Mouse (Mus musculus) urinary bladder, postnatal 10 days (tissue): ENCODE measurements around the gene Map3k9.

Experiments used
- DNase-seq: peaks from one replicate; pipeline ENCODE4 v3.0.0; 2022; ENCODE audit warnings: low spot score

The Map3k9 gene

GRCm38 (mm10) chr12:81783301-81783700 lies 2.3 kb upstream of the Map3k9 start:
- DNase-seq = no peak

GRCm38 (mm10) chr12:81782606-81783005 lies 1.6 kb upstream of the Map3k9 start:
- no peak for DNase-seq

- DNase-seq = no peak
These were observed 493 bp downstream of the Map3k9 start for GRCm38 (mm10) chr12:81780271-81781093.

GRCm38 (mm10) chr12:81779831-81780230 lies 1.1 kb downstream of the Map3k9 start:
- DNase-seq = no peak

GRCm38 (mm10) chr12:81776191-81776590 lies 4.8 kb downstream of the Map3k9 start:
- no peak for DNase-seq

- no peak for DNase-seq
These were observed 5.3 kb downstream of the Map3k9 start for GRCm38 (mm10) chr12:81775641-81776040.

GRCm38 (mm10) chr12:81774186-81774585 lies 6.8 kb downstream of the Map3k9 start:
- no peak for DNase-seq

- no peak for DNase-seq
These were observed 11.5 kb downstream of the Map3k9 start for GRCm38 (mm10) chr12:81769458-81769857.

GRCm38 (mm10) chr12:81765386-81765785 lies 15.6 kb downstream of the Map3k9 start:
- DNase-seq = no peak

GRCm38 (mm10) chr12:81764370-81764769 lies 16.6 kb downstream of the Map3k9 start:
- no peak for DNase-seq

GRCm38 (mm10) chr12:81754651-81755050 lies 26.3 kb downstream of the Map3k9 start:
- DNase-seq = no peak

- no peak for DNase-seq
These were observed 29.9 kb downstream of the Map3k9 start for GRCm38 (mm10) chr12:81751116-81751515.

GRCm38 (mm10) chr12:81748918-81749317 lies 32.1 kb downstream of the Map3k9 start:
- no peak for DNase-seq

GRCm38 (mm10) chr12:81748021-81748576 lies 32.9 kb downstream of the Map3k9 start:
- DNase-seq = no peak

- DNase-seq = no peak
These were observed 34.5 kb downstream of the Map3k9 start for GRCm38 (mm10) chr12:81746400-81747024.

- DNase-seq = no peak
These were observed 45.5 kb downstream of the Map3k9 start for GRCm38 (mm10) chr12:81735246-81736070.

- no peak for DNase-seq
These were observed 54.6 kb downstream of the Map3k9 start for GRCm38 (mm10) chr12:81726246-81726822.

GRCm38 (mm10) chr12:81724776-81725175 lies 56.2 kb downstream of the Map3k9 start:
- DNase-seq = no peak

GRCm38 (mm10) chr12:81723375-81723774 lies 57.6 kb downstream of the Map3k9 start:
- DNase-seq = no peak

GRCm38 (mm10) chr12:81719715-81720114 lies 61.3 kb downstream of the Map3k9 start:
- no peak for DNase-seq

GRCm38 (mm10) chr12:81719161-81719560 lies 61.8 kb downstream of the Map3k9 start:
- DNase-seq = no peak

- DNase-seq = no peak
These were observed 68.4 kb downstream of the Map3k9 start for GRCm38 (mm10) chr12:81712618-81713017.
